Mouse (Mus musculus) stomach, embryonic 16.5 days (tissue): Measurements from ENCODE around the gene Poln. TPM values are rescaled to one million over a fixed set of nuclear protein-coding genes. Genes with fewer than 3 reads are reported as not detected.

Experiments used
- ATAC-seq: fragments of 200-750 bp; cut with Nextera tagmentation; 2 replicates; pipeline ENCODE4 v1.8.0; 2017; ENCODE audit warnings: moderate number of reproducible peaks, moderate TSS enrichment; ENCODE audit not compliant: insufficient read depth, low FRiP score
- H3K27ac ChIP-seq: fragments of 300-500 bp; sonication (generic); 2 replicates; pipeline ENCODE4 v1.5.1; 2014; ENCODE audit warnings: low read length
- H3K27me3 ChIP-seq: fragments of 300-500 bp; sonication (generic); 2 replicates; pipeline ENCODE4 v1.6.1; 2014; ENCODE audit warnings: low read length, control low read depth, mixed read lengths; ENCODE audit not compliant: control insufficient read depth, insufficient read depth
- H3K36me3 ChIP-seq: fragments of 300-500 bp; sonication (generic); 2 replicates; pipeline ENCODE4 v1.6.1; 2014; ENCODE audit warnings: low read length; ENCODE audit not compliant: control insufficient read depth, insufficient read depth
- H3K4me1 ChIP-seq: fragments of 300-500 bp; sonication (generic); 2 replicates; pipeline ENCODE4 v1.6.1; 2014; ENCODE audit warnings: low read length, control low read depth, mixed read lengths; ENCODE audit not compliant: control insufficient read depth, insufficient read depth
- H3K4me2 ChIP-seq: fragments of 300-500 bp; sonication (generic); 2 replicates; pipeline ENCODE4 v1.6.1; 2014; ENCODE audit warnings: low read depth, low read length, mixed read lengths
- H3K4me3 ChIP-seq: fragments of 300-500 bp; sonication (generic); replicated peaks from 2 replicates; pipeline ENCODE4 v1.5.1; 2014; ENCODE audit warnings: mild to moderate bottlenecking, low read length
- H3K9ac ChIP-seq: fragments of 300-500 bp; sonication (generic); 2 replicates; pipeline ENCODE4 v1.6.1; 2014; ENCODE audit warnings: low read length
- H3K9me3 ChIP-seq: fragments of 300-500 bp; sonication (generic); replicated peaks from 2 replicates; pipeline ENCODE4 v1.6.1; 2016; ENCODE audit warnings: low read length, control low read depth; ENCODE audit not compliant: control insufficient read depth
- WGBS: fragments of 180-500 bp; shearing (Covaris S2); extraction: QIAGEN DNeasy Blood & Tissue Kit; methylation state at CpG from one replicate; pipeline ENCODE4 v1.1.7; 2014; 5-methylcytosine and 5-hydroxymethylcytosine counted together
- polyA plus RNA-seq: library from polyadenylated mRNA; unstranded; fragments of >200 nt; fragmentation: Nextera tagmentation; extraction: Ambion mirVana; gene quantifications from 2 replicates; pipeline ENCODE4 v1.2.1, GENCODE M21; 2015

Poln gene
- polyA plus RNA-seq, 1 experiment from 2014 or later = 1.1 TPM

DNA sequence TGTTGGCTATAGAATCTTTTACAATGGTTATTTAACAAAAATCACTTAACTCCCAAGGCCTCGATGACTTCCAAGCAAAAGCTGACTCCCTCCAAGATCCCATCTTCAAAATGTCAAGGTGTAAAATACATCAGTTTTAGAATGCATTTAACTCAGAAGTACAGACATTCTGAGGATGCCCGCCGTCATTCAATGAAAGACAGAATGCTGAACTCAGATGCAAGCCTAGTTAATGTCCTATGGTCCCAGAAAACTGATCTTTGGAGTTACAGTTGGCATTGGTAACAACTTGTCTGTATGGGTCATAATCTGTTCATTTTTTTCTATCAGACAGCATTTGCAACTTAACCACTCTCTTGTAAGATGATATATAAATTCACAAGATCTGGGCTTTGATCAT lies 706 bp upstream of the Poln start:
- no peak for ATAC-seq
- Histone ChIP-seq H3K4me3 (peak overlapping the region; percentile 49), H3K4me1 (peaks cover 19% of the 10 kb centered on the region), H3K27me3 (no peaks in the 10 kb centered on the region), H3K9me3 (no peaks in the 10 kb centered on the region), H3K27ac (peak overlapping the region; percentile 91), H3K9ac (peak overlapping the region; percentile 73), H3K36me3 (peaks cover 11% of the 10 kb centered on the region; the same call in 1 of the 2 replicates), H3K4me2 (peak overlapping the region; percentile 74)
- WGBS = 84% methylated on average over 3 of the region's 3 CpGs

DNA sequence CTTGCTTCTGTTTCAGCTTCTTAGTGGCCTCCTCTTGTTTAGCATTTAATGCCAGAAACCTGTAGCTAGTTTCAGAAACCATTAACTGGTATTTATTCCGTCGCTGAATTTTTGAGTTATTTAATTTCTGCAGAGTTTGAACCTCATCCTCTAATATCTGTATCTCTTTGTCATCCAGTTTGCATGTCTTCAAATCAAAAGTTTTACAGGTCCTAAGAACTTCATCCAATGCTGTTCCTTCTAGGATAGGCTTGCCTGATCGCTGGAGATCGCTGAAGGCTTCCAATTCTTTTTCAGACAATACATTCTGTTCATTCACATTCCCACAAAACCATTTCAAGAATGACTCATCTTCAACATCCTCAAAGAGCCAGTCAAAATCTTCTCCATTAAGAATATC lies 1.4 kb downstream of the Poln start:
- H3K36me3 ChIP-seq = peaks cover 3% of the 10 kb centered on the region; the same call in 1 of the 2 replicates
- no peak for ATAC-seq
- no peaks in the 10 kb centered on the region for H3K27me3 ChIP-seq
- H3K4me2 ChIP-seq = peak overlapping the region; percentile 29; the same call in 1 of the 2 replicates
- peaks cover 19% of the 10 kb centered on the region for H3K4me1 ChIP-seq
- no peaks in the 10 kb centered on the region for H3K9me3 ChIP-seq
- H3K27ac ChIP-seq = no peak overlapping the region
- 0 out of 2 replicates have a peak overlapping the region, but pooled peaks have one; percentile 16 for H3K4me3 ChIP-seq
- 74% methylated on average over 4 of the region's 4 CpGs for WGBS
- H3K9ac ChIP-seq = no peak overlapping the region

- no peak for ATAC-seq
- Histone ChIP-seq H3K4me2 (no peak overlapping the region), H3K9ac (no peak overlapping the region), H3K36me3 (no peaks in the 10 kb centered on the region), H3K27me3 (no peaks in the 10 kb centered on the region), H3K4me3 (no peak overlapping the region), H3K4me1 (peaks cover 19% of the 10 kb centered on the region), H3K27ac (no peak overlapping the region), H3K9me3 (no peaks in the 10 kb centered on the region)
- 70% methylated on average over 4 of the region's 4 CpGs for WGBS
Measured at GRCm38 (mm10) chr5:34165793-34166192, 3.5 kb downstream of the Poln start.

- no peaks in the 10 kb centered on the region for H3K4me1 ChIP-seq
- H3K9me3 ChIP-seq = no peaks in the 10 kb centered on the region
- H3K36me3 ChIP-seq = no peaks in the 10 kb centered on the region; the same call in 1 of the 2 replicates
- H3K9ac ChIP-seq = no peak overlapping the region
- ATAC-seq = no peak
- no peaks in the 10 kb centered on the region for H3K27me3 ChIP-seq
- no peak overlapping the region for H3K4me2 ChIP-seq
- H3K27ac ChIP-seq = no peak overlapping the region
- H3K4me3 ChIP-seq = no peak overlapping the region
Measured at GRCm38 (mm10) chr5:34148476-34148875, 20.8 kb downstream of the Poln start.

GRCm38 (mm10) chr5:34147554-34147953 lies 21.7 kb downstream of the Poln start:
- ATAC-seq = no peak

DNA sequence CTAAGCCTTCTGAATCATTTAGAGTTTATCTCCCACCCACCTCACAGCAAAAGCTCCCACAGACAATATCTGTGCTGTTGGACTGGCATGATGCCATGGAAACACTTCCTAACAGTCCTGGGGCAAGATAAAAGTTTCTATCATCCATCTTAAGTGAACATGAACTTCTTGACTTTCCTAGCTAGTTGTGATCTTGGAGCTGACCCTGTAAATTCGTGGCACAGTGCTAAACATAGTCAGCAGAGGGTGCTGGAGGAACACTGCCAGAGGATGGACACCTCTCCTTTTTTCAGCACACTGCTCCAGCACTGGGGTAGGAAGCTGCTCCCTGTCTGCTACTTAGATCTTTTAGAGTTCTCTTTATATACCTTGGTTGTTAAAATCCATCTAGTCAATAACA lies 29.5 kb downstream of the Poln start:
- H3K9me3 ChIP-seq = no peaks in the 10 kb centered on the region
- H3K27ac ChIP-seq = no peak overlapping the region
- no peak overlapping the region for H3K9ac ChIP-seq
- WGBS = 3% methylated on average over 1 of the region's 1 CpGs
- no peak for ATAC-seq
- H3K4me3 ChIP-seq = no peak overlapping the region
- H3K27me3 ChIP-seq = no peaks in the 10 kb centered on the region
- no peaks in the 10 kb centered on the region for H3K36me3 ChIP-seq
- no peaks in the 10 kb centered on the region for H3K4me1 ChIP-seq
- H3K4me2 ChIP-seq = no peak overlapping the region

More at GRCm38 (mm10) chr5:34147554-34147953, 21.7 kb downstream of the Poln start:
- Histone ChIP-seq H3K27ac (no peak overlapping the region), H3K36me3 (no peaks in the 10 kb centered on the region), H3K4me1 (no peaks in the 10 kb centered on the region), H3K9ac (no peak overlapping the region), H3K9me3 (no peaks in the 10 kb centered on the region), H3K4me2 (no peak overlapping the region), H3K27me3 (no peaks in the 10 kb centered on the region), H3K4me3 (no peak overlapping the region)
- WGBS = 86% methylated on average over 3 of the region's 3 CpGs

- H3K4me3 ChIP-seq = no peak overlapping the region
- no peak for ATAC-seq
- H3K4me1 ChIP-seq = no peaks in the 10 kb centered on the region
- H3K27ac ChIP-seq = no peak overlapping the region
- H3K9ac ChIP-seq = no peak overlapping the region
- no peaks in the 10 kb centered on the region for H3K36me3 ChIP-seq
- no peak overlapping the region for H3K4me2 ChIP-seq
- no peaks in the 10 kb centered on the region for H3K9me3 ChIP-seq
- H3K27me3 ChIP-seq = no peaks in the 10 kb centered on the region
- 67% methylated on average over 2 of the region's 2 CpGs for WGBS
Measured at GRCm38 (mm10) chr5:34132731-34133130, 36.5 kb downstream of the Poln start.

- Histone ChIP-seq H3K4me2 (no peak overlapping the region), H3K36me3 (no peaks in the 10 kb centered on the region), H3K27ac (no peak overlapping the region), H3K9ac (no peak overlapping the region), H3K27me3 (no peaks in the 10 kb centered on the region), H3K4me3 (no peak overlapping the region), H3K4me1 (no peaks in the 10 kb centered on the region), H3K9me3 (no peaks in the 10 kb centered on the region)
- WGBS = 13% methylated on average over 1 of the region's 1 CpGs
- no peak for ATAC-seq
Measured at GRCm38 (mm10) chr5:34124131-34124530, 45.1 kb downstream of the Poln start.

- Histone ChIP-seq H3K36me3 (no peaks in the 10 kb centered on the region), H3K27me3 (no peaks in the 10 kb centered on the region), H3K4me2 (no peak overlapping the region), H3K27ac (no peak overlapping the region), H3K9me3 (no peaks in the 10 kb centered on the region), H3K9ac (no peak overlapping the region), H3K4me3 (no peak overlapping the region), H3K4me1 (no peaks in the 10 kb centered on the region)
- 79% methylated on average over 3 of the region's 3 CpGs for WGBS
- ATAC-seq = no peak
Measured at GRCm38 (mm10) chr5:34119121-34119856, 50.0 kb downstream of the Poln start.
